Mouse (Mus musculus) testis, adult 2 months (tissue): Measurements from ENCODE around the gene Npm1. TPM values are rescaled to one million over a fixed set of nuclear protein-coding genes. Genes with fewer than 3 reads are reported as not detected.

Experiments used
- H3K27ac ChIP-seq: fragments of 200-500 bp; 2 replicates; pipeline ENCODE4 v1.5.1; 2012; ENCODE audit warnings: low read depth, low read length; ENCODE audit not compliant: control insufficient read depth, insufficient read depth
- H3K27me3 ChIP-seq: fragments of 200-500 bp; 2 replicates; pipeline ENCODE4 v1.6.1; 2012; ENCODE audit warnings: mild to moderate bottlenecking, low read length, moderate library complexity; ENCODE audit not compliant: control insufficient read depth, insufficient read depth
- H3K36me3 ChIP-seq: fragments of 200-500 bp; 2 replicates; pipeline ENCODE4 v1.6.1; 2012; ENCODE audit warnings: mild to moderate bottlenecking, low read length; ENCODE audit not compliant: control insufficient read depth, insufficient read depth
- H3K4me1 ChIP-seq: fragments of 200-500 bp; 2 replicates; pipeline ENCODE4 v1.6.1; 2012; ENCODE audit warnings: low read length; ENCODE audit not compliant: control insufficient read depth, insufficient read depth
- H3K4me3 ChIP-seq: fragments of 200-500 bp; 2 replicates; pipeline ENCODE4 v1.5.1; 2012; ENCODE audit warnings: low read depth, mild to moderate bottlenecking, low read length, moderate library complexity, mixed read lengths; ENCODE audit not compliant: control insufficient read depth
- CTCF ChIP-seq: fragments of 200-500 bp; IDR thresholded peaks from 2 replicates; pipeline ENCODE4 v1.5.1; 2012; ENCODE audit warnings: low read depth, mild to moderate bottlenecking, inconsistent platforms, low read length, moderate library complexity; ENCODE audit not compliant: control insufficient read depth, insufficient read depth, insufficient replicate concordance
- POLR2A ChIP-seq: fragments of 200-500 bp; IDR thresholded peaks from 2 replicates; pipeline ENCODE4 v1.6.1; 2012; ENCODE audit warnings: low read depth, mild to moderate bottlenecking, inconsistent platforms, low read length, moderate library complexity; ENCODE audit not compliant: control insufficient read depth
- polyA plus RNA-seq: library from polyadenylated mRNA; depleted of rRNA; stranded (reverse); fragments of >200 nt; gene quantifications from 2 replicates; pipeline ENCODE4 v1.2.3, GENCODE M21; 2012

Gene Npm1
- polyA plus RNA-seq, 1 experiment = 114 TPM

- no peak overlapping the region for H3K27ac ChIP-seq
- H3K4me3 ChIP-seq = no peak overlapping the region
- peaks cover 8% of the 10 kb centered on the region for H3K4me1 ChIP-seq
- TF ChIP-seq POLR2A (no peak), CTCF (no peak)
- H3K36me3 ChIP-seq = no peaks in the 10 kb centered on the region
- H3K27me3 ChIP-seq = no peaks in the 10 kb centered on the region; the same call in 1 of the 2 replicates
Measured at GRCm38 (mm10) chr11:33119556-33119955, 43.5 kb downstream of the Npm1 start.

GRCm38 (mm10) chr11:33119116-33119515, 43.9 kb downstream of the Npm1 start:
- no peak overlapping the region for H3K4me3 ChIP-seq
- TF ChIP-seq CTCF = no peak
- no peak for TF ChIP-seq POLR2A
- no peak overlapping the region for H3K27ac ChIP-seq
- no peaks in the 10 kb centered on the region for H3K36me3 ChIP-seq
- no peaks in the 10 kb centered on the region; the same call in 1 of the 2 replicates for H3K27me3 ChIP-seq
- H3K4me1 ChIP-seq = peaks cover 8% of the 10 kb centered on the region

DNA sequence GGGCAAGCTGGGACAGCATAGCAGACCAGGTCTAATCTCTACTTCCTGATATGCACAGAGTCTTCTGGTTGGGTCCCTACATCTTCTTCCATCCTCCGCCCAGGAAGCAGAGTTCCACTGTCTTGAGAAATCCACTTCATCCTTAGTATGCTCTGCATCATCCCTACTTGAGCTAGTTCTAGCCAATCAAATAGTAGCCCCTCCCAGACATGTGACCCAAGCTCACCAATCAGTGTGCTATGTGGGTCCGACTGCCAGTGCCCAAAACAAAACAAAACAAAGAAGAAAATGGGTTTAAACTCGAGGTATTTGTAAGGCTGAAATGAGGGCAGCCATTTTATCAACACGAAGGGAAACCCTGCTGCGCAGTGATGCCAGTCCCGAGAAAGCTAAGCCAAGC, 44.5 kb downstream of the Npm1 start:
- H3K4me1 ChIP-seq = peaks cover 8% of the 10 kb centered on the region
- H3K27me3 ChIP-seq = no peaks in the 10 kb centered on the region; the same call in 1 of the 2 replicates
- no peaks in the 10 kb centered on the region for H3K36me3 ChIP-seq
- TF ChIP-seq CTCF (no peak), POLR2A (no peak)
- no peak overlapping the region for H3K4me3 ChIP-seq
- H3K27ac ChIP-seq = no peak overlapping the region

GRCm38 (mm10) chr11:33115796-33116195, 47.2 kb downstream of the Npm1 start:
- no peak overlapping the region for H3K27ac ChIP-seq
- H3K4me1 ChIP-seq = peaks cover 8% of the 10 kb centered on the region
- TF ChIP-seq CTCF (no peak), POLR2A (no peak)
- H3K27me3 ChIP-seq = no peaks in the 10 kb centered on the region
- H3K36me3 ChIP-seq = no peaks in the 10 kb centered on the region
- H3K4me3 ChIP-seq = no peak overlapping the region

- Histone ChIP-seq H3K4me1 (peaks cover 4% of the 10 kb centered on the region), H3K4me3 (no peak overlapping the region), H3K27me3 (no peaks in the 10 kb centered on the region), H3K27ac (no peak overlapping the region), H3K36me3 (no peaks in the 10 kb centered on the region)
- no peak for TF ChIP-seq POLR2A
- no peak for TF ChIP-seq CTCF
Measured at GRCm38 (mm10) chr11:33112407-33112806, 50.6 kb downstream of the Npm1 start.

DNA sequence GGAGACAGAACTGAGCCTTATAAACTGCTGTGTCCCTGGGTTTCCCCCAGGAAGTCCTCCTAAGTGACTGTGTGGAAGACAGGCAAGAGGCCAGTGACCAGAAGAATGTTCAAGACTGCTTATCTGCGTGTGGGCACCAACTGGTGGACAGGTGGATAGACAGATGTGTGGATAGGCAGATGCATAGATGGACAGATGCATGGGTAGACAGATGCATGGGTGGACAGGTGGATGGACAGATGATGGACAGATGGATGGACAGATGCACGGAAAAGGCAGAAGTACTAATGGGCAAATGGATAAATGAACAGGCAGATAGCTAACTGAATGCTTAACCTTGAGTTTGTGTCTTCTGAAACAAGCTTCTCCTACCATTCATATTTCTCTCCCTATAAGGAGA, 52.9 kb downstream of the Npm1 start:
- no peak for TF ChIP-seq POLR2A
- no peak for TF ChIP-seq CTCF
- Histone ChIP-seq H3K27me3 (no peaks in the 10 kb centered on the region), H3K4me1 (no peaks in the 10 kb centered on the region), H3K4me3 (no peak overlapping the region), H3K27ac (no peak overlapping the region), H3K36me3 (no peaks in the 10 kb centered on the region)

- Histone ChIP-seq H3K36me3 (no peaks in the 10 kb centered on the region), H3K4me3 (no peak overlapping the region), H3K4me1 (no peaks in the 10 kb centered on the region), H3K27me3 (no peaks in the 10 kb centered on the region), H3K27ac (no peak overlapping the region)
- no peak for TF ChIP-seq CTCF
- no peak for TF ChIP-seq POLR2A
Measured at GRCm38 (mm10) chr11:33107540-33107939, 55.5 kb downstream of the Npm1 start.

DNA sequence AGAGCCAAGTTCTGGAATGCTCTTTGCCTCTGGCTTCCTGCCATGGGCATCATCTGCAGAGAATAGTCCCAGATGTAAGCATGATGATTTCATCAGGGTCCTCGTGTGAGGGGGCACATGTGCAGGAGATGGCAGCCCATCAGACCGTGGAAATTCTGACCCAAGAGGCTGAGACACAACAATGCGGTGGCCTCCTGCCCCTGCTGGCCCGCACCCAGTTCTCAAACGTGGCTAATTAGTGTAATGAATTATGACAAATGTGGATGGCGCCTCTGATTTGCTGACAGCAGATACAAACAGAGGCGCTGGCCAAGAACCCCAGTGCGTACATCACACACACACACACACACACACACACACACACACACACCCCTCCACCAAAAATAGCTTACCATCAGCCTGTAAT, 58.1 kb downstream of the Npm1 start:
- Histone ChIP-seq H3K27ac (no peak overlapping the region), H3K4me3 (no peak overlapping the region), H3K4me1 (no peaks in the 10 kb centered on the region), H3K27me3 (no peaks in the 10 kb centered on the region), H3K36me3 (no peaks in the 10 kb centered on the region)
- TF ChIP-seq POLR2A (no peak), CTCF (no peak)
